Mouse (Mus musculus) ES-E14 (cell line): Measurements from ENCODE around the gene Samd14. TPM values are rescaled to one million over a fixed set of nuclear protein-coding genes. Genes with fewer than 3 reads are reported as not detected.

Experiments
- DNase-seq: peaks from one replicate; pipeline ENCODE4 v3.0.0-alpha.2; 2013; ENCODE audit warnings: low read depth, low spot score
- H3K27ac ChIP-seq: 2 replicates; pipeline ENCODE4 v1.5.1; 2012; ENCODE audit warnings: low read depth, mild to moderate bottlenecking, low read length, moderate library complexity, mixed read lengths; ENCODE audit not compliant: poor library complexity, insufficient read depth, severe bottlenecking
- H3K36me3 ChIP-seq: 2 replicates; pipeline ENCODE4 v1.6.1; 2012; ENCODE audit warnings: mild to moderate bottlenecking, low read length, moderate library complexity, mixed read lengths; ENCODE audit not compliant: control insufficient read depth, poor library complexity, insufficient read depth, severe bottlenecking
- H3K4me1 ChIP-seq, 2 experiments: fragments of 150-350 bp in 1 of 2; sonication (generic) in 1 of 2; 2 replicates each; pipeline ENCODE4 v1.6.1; 2012; ENCODE audit warnings: low read length in 2 of 2, mild to moderate bottlenecking in 1 of 2, mixed read lengths in 1 of 2; ENCODE audit not compliant: control insufficient read depth in 2 of 2, insufficient read depth in 2 of 2, poor library complexity in 1 of 2
- H3K4me3 ChIP-seq, 2 experiments: fragments of 150-350 bp in 1 of 2; sonication (generic) in 1 of 2; 2 replicates each; pipeline ENCODE4 v1.5.1; 2012; ENCODE audit warnings: low read length in 2 of 2, low read depth in 1 of 2, mild to moderate bottlenecking in 1 of 2, mixed read lengths in 1 of 2; ENCODE audit not compliant: insufficient read depth in 1 of 2, poor library complexity in 1 of 2, severe bottlenecking in 1 of 2
- H3K9ac ChIP-seq: 2 replicates; pipeline ENCODE4 v1.6.1; 2012; ENCODE audit warnings: low read depth, mild to moderate bottlenecking, low read length, mixed read lengths; ENCODE audit not compliant: poor library complexity, insufficient read depth, severe bottlenecking
- H3K9me3 ChIP-seq: fragments of 150-350 bp; sonication (generic); 2 replicates; pipeline ENCODE4 v1.6.1; 2012; ENCODE audit warnings: low read depth, mild to moderate bottlenecking, low read length; ENCODE audit not compliant: control insufficient read depth, insufficient read depth
- CHD2 ChIP-seq: IDR thresholded peaks from 2 replicates; pipeline ENCODE4 v1.6.1; 2014; ENCODE audit warnings: mild to moderate bottlenecking, low read depth, low read length, inconsistent platforms
- HCFC1 ChIP-seq: IDR thresholded peaks from 2 replicates; pipeline ENCODE4 v1.6.1; 2012; ENCODE audit warnings: low read length, inconsistent platforms, borderline replicate concordance; ENCODE audit not compliant: insufficient read depth
- MAFK ChIP-seq: IDR thresholded peaks from 2 replicates; pipeline ENCODE4 v1.6.1; 2014; ENCODE audit warnings: mild to moderate bottlenecking, low read depth, low read length, inconsistent platforms; ENCODE audit not compliant: insufficient read depth
- ZC3H11A ChIP-seq: IDR thresholded peaks from 2 replicates; pipeline ENCODE4 v1.6.1; 2012; ENCODE audit warnings: low read depth, mild to moderate bottlenecking, inconsistent platforms, low read length, borderline replicate concordance
- ZNF384 ChIP-seq: IDR thresholded peaks from 2 replicates; pipeline ENCODE4 v1.6.1; 2012; ENCODE audit warnings: low read depth, low read length, inconsistent platforms
- in situ Hi-C, 2 experiments: fragments of 600-800 bp; cut with MboI; formaldehyde crosslinking; loops; one replicate each; pipeline ENCODE4 v1.15.1; 2025; ENCODE audit warnings: low sequenced_read_pairs in 2 of 2, inconsistent platforms in 1 of 2; ENCODE audit not compliant: unreplicated experiment in 2 of 2
- total RNA-seq: library from RNA; depleted of rRNA; stranded (reverse); fragments of 300-350 nt; gene quantifications from 2 replicates; pipeline ENCODE4 v1.2.3, GENCODE M21; 2012

Gene Samd14
- total RNA-seq, 1 experiment, result 0.89 TPM

DNA sequence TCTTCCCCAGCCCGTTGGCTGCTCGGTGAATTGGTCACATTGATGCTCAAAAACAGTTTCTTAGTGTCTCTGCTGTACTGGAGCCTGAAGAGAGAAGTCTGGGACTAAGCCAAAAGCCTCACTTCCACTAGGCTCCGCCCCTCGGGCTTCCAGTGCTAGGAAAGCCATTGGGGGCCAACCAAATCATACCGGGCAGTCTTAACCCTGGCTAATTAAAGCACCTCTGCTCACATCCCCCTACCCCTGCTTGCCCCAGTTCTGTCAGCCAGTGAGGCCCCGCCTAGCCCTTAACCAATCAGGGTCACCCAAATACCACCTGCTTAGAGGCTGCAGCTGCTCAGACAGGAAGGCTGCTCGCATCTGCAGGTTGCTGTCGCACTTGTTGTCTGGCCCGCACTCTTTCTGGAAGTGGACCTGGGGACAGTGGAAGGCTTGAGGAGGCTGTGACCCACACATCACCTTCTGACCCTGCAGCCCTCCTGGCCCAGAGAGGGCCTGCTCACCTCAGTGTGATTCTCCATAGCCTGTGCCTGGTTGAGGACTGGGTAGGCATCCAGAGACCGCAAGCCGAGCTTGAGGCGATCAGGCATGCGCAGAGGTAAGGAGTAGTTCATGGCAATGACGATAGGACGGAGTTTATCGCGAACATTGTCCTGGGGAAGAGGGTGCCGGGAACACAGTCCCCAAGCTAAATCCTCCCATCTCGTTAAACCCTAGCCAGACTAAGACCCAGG lies 47.3 kb downstream of the Samd14 start:
- H3K9me3 ChIP-seq, result no peaks in the 10 kb centered on the region
- H3K27ac ChIP-seq, result no peak overlapping the region
- H3K4me3 ChIP-seq, result peak overlapping the region; percentile 33 to 40
- peak overlapping the region; percentile 36; the same call in 1 of the 2 replicates for H3K9ac ChIP-seq
- H3K36me3 ChIP-seq, result peaks cover 56% of the 10 kb centered on the region
- DNase-seq, result no peak
- peaks cover 0 to 11% of the 10 kb centered on the region in 2 experiments; a peak in 1 of 4 replicates for H3K4me1 ChIP-seq
- in situ Hi-C loops, result no loop called here
- no peak for TF ChIP-seq ZC3H11A
- no peak for TF ChIP-seq CHD2
- no peak for TF ChIP-seq HCFC1
- no peak for TF ChIP-seq MAFK
- TF ChIP-seq ZNF384, result no peak

DNA sequence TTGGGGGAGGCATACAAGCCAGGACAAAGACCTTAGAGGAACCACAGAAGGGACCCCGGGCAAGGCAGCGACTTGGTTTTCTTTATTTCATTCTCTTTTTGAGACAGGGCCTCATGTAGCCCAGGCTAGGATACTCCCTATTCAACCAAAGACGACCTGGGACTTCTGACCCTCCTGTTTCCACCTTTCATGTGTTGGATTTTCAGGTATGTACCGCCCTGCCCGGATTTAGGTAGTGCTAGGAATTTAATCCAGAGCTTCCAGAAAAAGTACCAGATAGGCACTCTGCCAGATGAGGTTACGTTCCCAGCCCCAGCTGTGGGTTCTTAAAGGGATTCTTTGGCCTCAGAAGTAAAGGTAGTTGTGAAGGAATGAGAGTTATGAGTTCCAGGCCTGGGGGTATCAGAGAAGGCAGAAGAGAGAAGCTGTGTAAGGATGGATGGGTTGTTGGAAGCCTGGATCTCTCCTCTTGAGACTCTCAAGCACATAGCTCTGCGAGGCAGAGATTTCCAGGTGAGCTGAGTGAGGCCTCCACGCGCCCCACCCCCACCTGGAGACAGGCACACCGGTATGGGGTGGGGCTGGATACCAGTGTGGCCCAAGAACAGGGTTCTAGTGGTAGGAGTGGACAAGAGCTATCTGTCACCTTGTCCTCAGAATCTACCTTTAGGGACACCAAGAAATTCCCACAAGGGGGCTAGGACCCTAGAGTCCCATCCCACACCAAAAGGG lies 59.7 kb downstream of the Samd14 start:
- Histone ChIP-seq H3K4me1 (peaks cover 8 to 29% of the 10 kb centered on the region in 2 experiments), H3K9ac (no peak overlapping the region), H3K4me3 (no peak overlapping the region), H3K9me3 (no peaks in the 10 kb centered on the region), H3K36me3 (peaks cover 9% of the 10 kb centered on the region), H3K27ac (no peak overlapping the region)
- in situ Hi-C loops, result no loop called here
- DNase-seq, result no peak
- no peak for TF ChIP-seq ZC3H11A
- TF ChIP-seq CHD2, result no peak
- TF ChIP-seq ZNF384, result no peak
- TF ChIP-seq MAFK, result no peak
- no peak for TF ChIP-seq HCFC1

GRCm38 (mm10) chr11:95070140-95071107 lies 60.7 kb downstream of the Samd14 start:
- Histone ChIP-seq H3K4me1 (peaks cover 10 to 39% of the 10 kb centered on the region in 2 experiments), H3K9ac (no peak overlapping the region), H3K9me3 (no peaks in the 10 kb centered on the region), H3K27ac (peak overlapping the region; percentile 33; the same call in 1 of the 2 replicates), H3K36me3 (peaks cover 7% of the 10 kb centered on the region), H3K4me3 (no peak overlapping the region)
- DNase-seq, result no peak
- in situ Hi-C loops, result no loop called here
- TF ChIP-seq HCFC1 (no peak), MAFK (no peak)

DNA sequence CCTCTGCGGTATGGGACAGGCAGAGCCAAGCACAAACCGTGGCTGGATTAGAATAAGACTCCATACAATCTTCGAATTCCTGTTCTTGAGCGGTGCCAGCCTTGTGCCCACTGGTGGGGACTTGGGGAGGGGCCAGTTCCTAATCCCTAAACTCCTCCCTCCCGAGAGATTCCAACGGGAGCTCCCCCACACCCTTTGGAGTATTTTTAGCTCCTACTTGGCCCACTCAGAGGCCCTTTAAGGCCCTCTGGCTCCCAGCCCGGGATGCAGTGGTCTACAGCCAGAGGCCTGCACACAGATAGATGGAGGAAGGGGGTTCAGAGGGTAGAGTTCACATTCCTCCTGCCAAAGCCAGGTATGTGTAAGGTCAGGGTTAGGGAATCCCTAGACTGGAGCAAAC lies 61.6 kb downstream of the Samd14 start:
- peaks cover 2% of the 10 kb centered on the region; the same call in 1 of the 2 replicates for H3K36me3 ChIP-seq
- TF ChIP-seq ZC3H11A, result no peak
- TF ChIP-seq CHD2, result no peak
- TF ChIP-seq HCFC1, result no peak
- no peak for TF ChIP-seq ZNF384
- no peak for TF ChIP-seq MAFK
- no peak overlapping the region; the same call in 1 of the 2 replicates for H3K9ac ChIP-seq

More for the DNA sequence above, 61.6 kb downstream of the Samd14 start:
- Histone ChIP-seq H3K4me3 (no peak overlapping the region), H3K9me3 (no peaks in the 10 kb centered on the region), H3K4me1 (peaks cover 10 to 40% of the 10 kb centered on the region in 2 experiments), H3K27ac (peak overlapping the region; percentile 33; the same call in 1 of the 2 replicates)
- in situ Hi-C loops, result no loop called here
- DNase-seq, result no peak
